Mouse (Mus musculus): ENCODE data around the gene Mpdu1.

The Mpdu1 gene

GRCm38 (mm10) chr11:69689891-69690290 lies 27.4 kb upstream of the Mpdu1 start:
- no peak for DNase-seq

GRCm38 (mm10) chr11:69687061-69687460 lies 24.6 kb upstream of the Mpdu1 start:
- peak in 1 of 2 experiments; percentile 50 for DNase-seq

GRCm38 (mm10) chr11:69686377-69686776 lies 23.9 kb upstream of the Mpdu1 start:
- DNase-seq: peak; percentile 88 to 91

- peak; percentile 86 to 88 for DNase-seq
These were observed 23.2 kb upstream of the Mpdu1 start, which contains the start of gene Tnfsf13 for GRCm38 (mm10) chr11:69685526-69686148. Gene Tnfsf13 (minus strand): TSS chr11:69685784.

- peak; percentile 52 to 56 for DNase-seq
These were observed 22.5 kb upstream of the Mpdu1 start for GRCm38 (mm10) chr11:69684936-69685335.

GRCm38 (mm10) chr11:69684128-69684745 lies 21.8 kb upstream of the Mpdu1 start:
- peak; percentile 40 to 61 for DNase-seq

- no peak for DNase-seq
These were observed 21.1 kb upstream of the Mpdu1 start for GRCm38 (mm10) chr11:69683576-69683975.

GRCm38 (mm10) chr11:69682840-69683533 lies 20.5 kb upstream of the Mpdu1 start:
- peak; percentile 94 to 95 for DNase-seq

- DNase-seq: peak; percentile 35 to 42
These were observed 19.9 kb upstream of the Mpdu1 start for GRCm38 (mm10) chr11:69682209-69682839.

- peak; percentile 97 to 98 for DNase-seq
These were observed 19.1 kb upstream of the Mpdu1 start, which contains the start of gene Senp3 for GRCm38 (mm10) chr11:69681314-69682208. Gene Senp3 (minus strand): TSS chr11:69682084.

- peak in 1 of 2 experiments; percentile 43 for DNase-seq
These were observed 17.9 kb upstream of the Mpdu1 start for GRCm38 (mm10) chr11:69680136-69680855.

GRCm38 (mm10) chr11:69679144-69679543 lies 16.7 kb upstream of the Mpdu1 start:
- DNase-seq: no peak

- peak; percentile 100 for DNase-seq
These were observed 9.8 kb upstream of the Mpdu1 start, which contains the start of gene Eif4a1 for GRCm38 (mm10) chr11:69672211-69672706. Gene Eif4a1 (minus strand): TSS chr11:69672423.

GRCm38 (mm10) chr11:69671726-69672124 lies 9.3 kb upstream of the Mpdu1 start:
- no peak for DNase-seq

GRCm38 (mm10) chr11:69670786-69671725 lies 8.6 kb upstream of the Mpdu1 start:
- peak; percentile 96 to 98 for DNase-seq

GRCm38 (mm10) chr11:69666665-69667005 lies 4.2 kb upstream of the Mpdu1 start:
- no peak for DNase-seq

GRCm38 (mm10) chr11:69665961-69666664 lies 3.7 kb upstream of the Mpdu1 start, which contains the start of gene Cd68:
Gene Cd68 (minus strand): TSS chr11:69666153.
- DNase-seq: no peak

GRCm38 (mm10) chr11:69665457-69665960 lies 3.1 kb upstream of the Mpdu1 start:
- DNase-seq: no peak

GRCm38 (mm10) chr11:69664841-69665240 lies 2.4 kb upstream of the Mpdu1 start:
- DNase-seq: no peak
